Mouse (Mus musculus) A20 (cell line): ENCODE results near the gene St14.
"Not testable (repeated sequence)": the region's sequence is repeated elsewhere in the genome, so short reads cannot be mapped to it uniquely, and the experiment has no call there.

Source experiments
- DNase-seq: peaks from one replicate; pipeline ENCODE4 v3.0.0-alpha.2; 2011; ENCODE audit warnings: low read depth, low spot score

Gene St14

GRCm38 (mm10) chr9:31086085-31086753 is 45.4 kb downstream of the St14 start:
- peak; percentile 61 for DNase-seq

GRCm38 (mm10) chr9:31085556-31085955 is 46.1 kb downstream of the St14 start:
- no peak for DNase-seq

DNA sequence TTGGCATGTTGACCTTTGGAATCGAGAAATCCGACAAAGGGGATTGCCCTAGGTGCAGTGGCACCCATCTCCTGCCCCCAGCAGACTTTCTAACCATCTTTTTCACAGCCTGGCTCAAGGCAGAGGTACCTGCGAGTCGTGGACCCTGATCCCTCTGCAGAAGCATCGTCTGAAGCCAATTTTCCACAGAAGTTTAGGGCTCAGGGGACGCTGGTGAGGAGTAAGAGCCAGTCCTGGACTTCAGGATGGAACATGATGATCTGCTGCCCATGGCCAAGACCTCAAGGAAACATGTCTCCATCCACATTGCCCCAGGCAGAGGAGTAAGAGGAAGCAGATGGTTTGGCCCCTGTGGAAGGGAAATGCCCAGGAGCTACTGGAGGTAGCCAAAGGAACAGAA is 48.9 kb downstream of the St14 start:
- DNase-seq = no peak

DNA sequence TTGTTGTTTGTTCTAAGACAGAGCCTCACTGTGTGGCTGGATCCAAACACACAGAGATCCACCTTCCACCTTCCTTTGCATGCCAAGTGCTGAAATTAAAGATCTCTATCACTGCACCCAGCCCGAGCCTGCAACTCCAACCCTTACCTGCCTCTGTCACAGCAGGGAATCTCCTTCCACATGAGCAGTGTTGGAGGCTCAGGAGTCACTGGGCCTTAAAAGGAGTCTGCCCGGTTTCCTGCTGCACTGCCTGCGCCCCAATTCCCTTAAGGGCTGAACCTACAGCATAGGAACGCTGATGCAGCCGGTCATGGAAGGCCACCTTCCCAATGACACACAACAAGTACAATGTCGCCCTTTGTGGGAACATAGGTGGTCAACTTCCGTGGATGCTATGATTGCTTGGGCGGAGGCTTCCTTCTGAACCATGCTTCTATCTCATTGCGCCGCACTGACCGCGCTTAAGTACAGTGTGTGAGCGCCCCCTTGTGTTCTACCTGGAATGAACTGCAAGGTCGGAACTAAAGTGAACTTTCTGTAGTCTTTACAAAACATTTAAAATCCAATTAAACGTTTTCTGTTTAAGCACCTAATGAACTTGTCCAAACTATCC is 49.5 kb downstream of the St14 start:
- peak; percentile 78 for DNase-seq

- DNase-seq = no peak
Observed at GRCm38 (mm10) chr9:31080726-31081125, 50.9 kb downstream of the St14 start.

GRCm38 (mm10) chr9:31074836-31075235 is 56.8 kb downstream of the St14 start:
- no peak for DNase-seq

- no peak for DNase-seq
Observed at GRCm38 (mm10) chr9:31073797-31074196, 57.9 kb downstream of the St14 start.

GRCm38 (mm10) chr9:31072256-31072655 is 59.4 kb downstream of the St14 start:
- no peak for DNase-seq

GRCm38 (mm10) chr9:31070706-31071105 is 60.9 kb downstream of the St14 start:
- no peak for DNase-seq

DNA sequence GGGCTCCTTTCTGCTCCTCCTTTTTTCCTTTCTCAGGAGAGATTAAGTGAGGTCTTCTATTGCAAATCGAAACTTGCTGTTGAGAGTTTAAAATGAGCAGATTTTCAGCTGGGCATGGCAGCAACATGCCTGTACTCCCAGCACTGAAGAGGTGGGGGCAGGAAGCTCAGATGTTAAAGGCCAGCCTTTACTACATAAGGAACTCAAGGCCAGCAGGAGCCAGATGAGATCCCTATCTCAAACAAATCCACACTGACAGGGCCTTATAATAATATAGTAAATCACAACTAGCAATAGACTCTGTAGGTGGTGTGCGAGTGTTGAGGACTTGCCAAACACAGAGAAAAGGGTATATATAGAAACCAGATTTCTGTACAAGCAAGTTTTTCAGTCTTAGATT is 72.9 kb downstream of the St14 start:
- no peak for DNase-seq

DNA sequence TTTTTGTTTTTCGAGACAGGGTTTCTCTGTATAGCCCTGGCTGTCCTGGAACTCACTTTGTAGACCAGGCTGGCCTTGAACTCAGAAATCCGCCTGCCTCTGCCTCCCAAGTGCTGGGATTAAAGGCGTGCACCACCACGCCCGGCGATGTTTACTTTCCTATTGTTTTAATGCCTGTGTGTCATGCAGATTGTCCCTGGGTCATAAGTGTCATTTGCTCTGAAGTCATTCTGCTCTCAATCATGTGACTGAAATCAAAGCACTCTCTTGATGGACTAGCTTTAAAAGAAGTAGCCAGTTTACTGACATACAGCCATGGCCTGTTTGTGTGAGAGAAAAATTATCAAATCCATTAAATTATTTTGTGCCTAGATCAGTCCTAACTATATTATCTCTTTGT is 80.1 kb downstream of the St14 start:
- DNase-seq = not testable (repeated sequence)

DNA sequence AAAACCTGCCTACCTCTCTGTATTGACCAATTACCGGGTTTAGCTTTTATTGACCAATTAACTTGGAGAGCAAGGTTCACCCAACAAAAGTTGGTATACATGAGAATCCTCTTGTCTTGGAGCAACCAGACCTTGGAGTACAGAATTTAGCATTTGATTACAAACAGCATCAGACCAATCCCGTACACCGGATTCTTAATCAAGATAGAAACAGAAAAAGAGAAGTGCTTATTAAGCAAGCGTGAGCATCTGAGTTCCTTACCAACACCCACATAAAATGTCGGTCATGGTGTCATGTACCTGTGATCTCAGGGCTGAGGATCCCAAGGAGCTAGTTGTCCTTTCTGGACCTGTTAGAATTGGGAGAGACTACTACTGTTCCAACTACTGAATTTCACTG is 81.4 kb downstream of the St14 start:
- DNase-seq = peak; percentile 72
